Mouse (Mus musculus) liver, adult 2 months (tissue): ENCODE results near the gene Plxnb2. TPM values are rescaled to one million over a fixed set of nuclear protein-coding genes. Genes with fewer than 3 reads are reported as not detected.

ENCODE experiments used
- DNase-seq: peaks from one replicate; pipeline ENCODE4 v3.0.0-alpha.2; 2011; ENCODE audit warnings: low read depth, low spot score; ENCODE audit errors: extremely low read depth
- H3K27ac ChIP-seq: fragments of 200-500 bp; replicated peaks from 2 replicates; pipeline ENCODE4 v1.5.1; 2012; ENCODE audit warnings: low read depth, mild to moderate bottlenecking, control low read depth, inconsistent platforms, low read length; ENCODE audit not compliant: insufficient read depth
- H3K27me3 ChIP-seq: fragments of 200-500 bp; 2 replicates; pipeline ENCODE4 v1.6.1; 2012; ENCODE audit warnings: mild to moderate bottlenecking, moderate library complexity, low read length, inconsistent platforms; ENCODE audit not compliant: control insufficient read depth, insufficient read depth
- H3K36me3 ChIP-seq: fragments of 200-500 bp; 2 replicates; pipeline ENCODE4 v1.6.1; 2012; ENCODE audit warnings: low read length, inconsistent platforms; ENCODE audit not compliant: control insufficient read depth, insufficient read depth
- H3K4me1 ChIP-seq: fragments of 200-500 bp; 2 replicates; pipeline ENCODE4 v1.6.1; 2011; ENCODE audit warnings: low read length; ENCODE audit not compliant: control insufficient read depth, insufficient read depth
- H3K4me3 ChIP-seq: fragments of 200-500 bp; 2 replicates; pipeline ENCODE4 v1.5.1; 2011; ENCODE audit warnings: low read depth, mild to moderate bottlenecking, control low read depth, low read length, moderate library complexity; ENCODE audit not compliant: insufficient read depth
- H3K79me2 ChIP-seq: fragments of 200-500 bp; 2 replicates; pipeline ENCODE4 v1.6.1; 2012; ENCODE audit warnings: inconsistent platforms, mild to moderate bottlenecking, low read length, moderate library complexity; ENCODE audit not compliant: control insufficient read depth, insufficient read depth
- H3K9ac ChIP-seq: fragments of 200-500 bp; 2 replicates; pipeline ENCODE4 v1.6.1; 2012; ENCODE audit warnings: low read depth, mild to moderate bottlenecking, control low read depth, inconsistent platforms, low read length
- CTCF ChIP-seq: fragments of 200-500 bp; IDR thresholded peaks from 2 replicates; pipeline ENCODE4 v1.5.1; 2011; ENCODE audit warnings: low read depth, low read length, control low read depth
- POLR2A ChIP-seq: fragments of 200-500 bp; IDR thresholded peaks from 2 replicates; pipeline ENCODE4 v1.6.1; 2011; ENCODE audit warnings: low read length, control low read depth; ENCODE audit not compliant: insufficient read depth; ENCODE audit errors: extremely low read depth
- WGBS: fragments of 180-500 bp; shearing (Covaris S2); methylation state at CpG from one replicate; pipeline ENCODE4 v1.1.7; 2018; 5-methylcytosine and 5-hydroxymethylcytosine counted together
- polyA plus RNA-seq: library from polyadenylated mRNA; depleted of rRNA; stranded (reverse); fragments of >200 nt; gene quantifications from 2 replicates; pipeline ENCODE4 v1.2.3, GENCODE M21; 2012
- total RNA-seq: library from RNA; depleted of rRNA; stranded (reverse); fragments of >200 nt; gene quantifications from 2 replicates; pipeline ENCODE4 v1.2.3, GENCODE M21; 2014

The Plxnb2 gene
- total and polyA plus RNA-seq, 2 experiments: 80.0 to 199 TPM

- Histone ChIP-seq H3K27ac (peak within 1 kb of the TSS; percentile 95), H3K36me3 (no peaks in the 10 kb centered on the region), H3K4me1 (peaks cover 6% of the 10 kb centered on the region; the same call in 1 of the 2 replicates), H3K4me3 (peak within 1 kb of the TSS; percentile 84), H3K27me3 (no peaks in the 10 kb centered on the region), H3K9ac (peak within 1 kb of the TSS; percentile 93), H3K79me2 (no peaks in the 10 kb centered on the region)
- WGBS: 0% methylated on average over 38 of the region's 38 CpGs
- peak; percentile 88 for DNase-seq
- peak; percentile 85 for TF ChIP-seq CTCF
- TF ChIP-seq POLR2A: no peak
Observed at GRCm38 (mm10) chr15:89196313-89196706, 15.7 kb upstream of the Plxnb2 start, which contains the start of gene Dennd6b. Dennd6b (minus strand) TSS chr15:89196496.

- peak; percentile 92 for TF ChIP-seq POLR2A
- no peak for TF ChIP-seq CTCF
- Histone ChIP-seq H3K27me3 (no peaks in the 10 kb centered on the region), H3K36me3 (no peaks in the 10 kb centered on the region), H3K4me3 (peak overlapping the region; percentile 84), H3K27ac (peak overlapping the region; percentile 95), H3K79me2 (no peaks in the 10 kb centered on the region), H3K9ac (peak overlapping the region; percentile 93), H3K4me1 (peaks cover 6% of the 10 kb centered on the region; the same call in 1 of the 2 replicates)
- 1% methylated on average over 25 of the region's 25 CpGs for WGBS
- peak; percentile 83 for DNase-seq
Observed at GRCm38 (mm10) chr15:89195690-89196312, 15.2 kb upstream of the Plxnb2 start.

- no peak overlapping the region for H3K4me3 ChIP-seq
- DNase-seq: no peak
- H3K27me3 ChIP-seq: no peaks in the 10 kb centered on the region
- 60% methylated on average over 6 of the region's 6 CpGs for WGBS
- TF ChIP-seq POLR2A (no peak), CTCF (no peak)
- no peak overlapping the region for H3K9ac ChIP-seq
- H3K27ac ChIP-seq: no peak overlapping the region
- H3K4me1 ChIP-seq: peaks cover 6% of the 10 kb centered on the region; the same call in 1 of the 2 replicates
- no peaks in the 10 kb centered on the region for H3K79me2 ChIP-seq
- H3K36me3 ChIP-seq: no peaks in the 10 kb centered on the region
Observed at GRCm38 (mm10) chr15:89195261-89195681, 14.7 kb upstream of the Plxnb2 start.

- peaks cover 3% of the 10 kb centered on the region; the same call in 1 of the 2 replicates for H3K4me1 ChIP-seq
- no peaks in the 10 kb centered on the region for H3K36me3 ChIP-seq
- H3K79me2 ChIP-seq: peaks cover 6% of the 10 kb centered on the region; the same call in 1 of the 2 replicates
- H3K4me3 ChIP-seq: no peak overlapping the region
- no peaks in the 10 kb centered on the region for H3K27me3 ChIP-seq
- TF ChIP-seq POLR2A (no peak), CTCF (no peak)
- no peak overlapping the region for H3K27ac ChIP-seq
- no peak for DNase-seq
- no peak overlapping the region for H3K9ac ChIP-seq
- WGBS: 91% methylated on average over 5 of the region's 5 CpGs
Observed at GRCm38 (mm10) chr15:89184937-89185227, 4.3 kb upstream of the Plxnb2 start.

GRCm38 (mm10) chr15:89184141-89184936 lies 3.8 kb upstream of the Plxnb2 start:
- Histone ChIP-seq H3K27me3 (no peaks in the 10 kb centered on the region), H3K79me2 (peaks cover 6% of the 10 kb centered on the region; the same call in 1 of the 2 replicates), H3K9ac (no peak overlapping the region), H3K4me1 (peaks cover 3% of the 10 kb centered on the region; the same call in 1 of the 2 replicates), H3K27ac (no peak overlapping the region), H3K4me3 (no peak overlapping the region), H3K36me3 (no peaks in the 10 kb centered on the region)
- DNase-seq: no peak
- 96% methylated on average over 5 of the region's 5 CpGs for WGBS
- no peak for TF ChIP-seq CTCF
- TF ChIP-seq POLR2A: no peak
